Mouse (Mus musculus) heart, embryonic 16.5 days (tissue): ENCODE data around the gene Vwa8. TPM values are rescaled to one million over a fixed set of nuclear protein-coding genes. Genes with fewer than 3 reads are reported as not detected.

Experiments used
- ATAC-seq: fragments of 200-750 bp; cut with Nextera tagmentation; replicated peaks from 2 replicates; pipeline ENCODE4 v1.8.0; 2017; ENCODE audit warnings: moderate number of reproducible peaks; ENCODE audit not compliant: insufficient read depth, low FRiP score; ENCODE audit errors: extremely low read depth
- H3K27ac ChIP-seq: fragments of 300-500 bp; sonication (generic); 2 replicates; pipeline ENCODE4 v1.5.1; 2014; ENCODE audit warnings: mild to moderate bottlenecking, low read length, control low read depth, moderate library complexity
- H3K27me3 ChIP-seq: fragments of 300-500 bp; sonication (generic); 2 replicates; pipeline ENCODE4 v1.6.1; 2014; ENCODE audit warnings: low read length, mixed read lengths; ENCODE audit not compliant: control insufficient read depth, insufficient read depth
- H3K36me3 ChIP-seq: fragments of 300-500 bp; sonication (generic); 2 replicates; pipeline ENCODE4 v1.6.1; 2014; ENCODE audit not compliant: control insufficient read depth, insufficient read depth
- H3K4me1 ChIP-seq: fragments of 300-500 bp; sonication (generic); 2 replicates; pipeline ENCODE4 v1.6.1; 2014; ENCODE audit warnings: low read length, mixed read lengths; ENCODE audit not compliant: control insufficient read depth, insufficient read depth
- H3K4me2 ChIP-seq: fragments of 300-500 bp; sonication (generic); 2 replicates; pipeline ENCODE4 v1.6.1; 2014; ENCODE audit warnings: low read depth, mild to moderate bottlenecking, control low read depth, low read length
- H3K4me3 ChIP-seq: fragments of 300-500 bp; sonication (generic); 2 replicates; pipeline ENCODE4 v1.5.1; 2014; ENCODE audit warnings: mild to moderate bottlenecking, control low read depth, low read length
- H3K9ac ChIP-seq: fragments of 300-500 bp; sonication (generic); 2 replicates; pipeline ENCODE4 v1.6.1; 2014; ENCODE audit warnings: low read length, control low read depth
- H3K9me3 ChIP-seq: fragments of 300-500 bp; sonication (generic); replicated peaks from 2 replicates; pipeline ENCODE4 v1.6.1; 2016; ENCODE audit warnings: low read length; ENCODE audit not compliant: control insufficient read depth
- WGBS: fragments of 180-500 bp; shearing (Covaris S2); extraction: QIAGEN DNeasy Blood & Tissue Kit; methylation state at CpG from one replicate; pipeline ENCODE4 v1.1.7; 2014; 5-methylcytosine and 5-hydroxymethylcytosine counted together
- polyA plus RNA-seq: library from polyadenylated mRNA; unstranded; fragments of >200 nt; fragmentation: Nextera tagmentation; extraction: Ambion mirVana; gene quantifications from 2 replicates; pipeline ENCODE4 v1.2.1, GENCODE M21; 2015

Vwa8 gene
- polyA plus RNA-seq, 1 experiment from 2014 or later: 16.9 TPM

DNA sequence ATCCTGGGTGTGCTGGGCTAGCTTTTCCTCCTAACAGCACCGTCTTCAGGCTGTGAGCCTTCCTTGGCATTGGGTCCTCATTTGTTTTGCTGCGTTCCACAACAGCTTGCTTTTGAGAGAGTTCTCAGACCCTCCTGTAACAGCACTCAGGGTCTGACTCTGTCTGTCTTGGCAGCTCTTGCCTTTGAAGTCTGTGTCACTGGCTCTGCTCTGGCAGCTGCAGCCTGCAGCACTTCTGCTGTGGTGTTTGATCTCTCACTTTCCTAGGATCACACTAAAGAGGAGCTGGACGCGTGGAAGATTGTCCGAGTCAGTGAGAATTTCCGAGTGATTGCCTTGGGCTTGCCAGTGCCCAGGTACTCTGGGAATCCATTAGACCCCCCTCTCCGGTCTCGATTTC, 84.5 kb downstream of the Vwa8 start:
- no peak overlapping the region for H3K27ac ChIP-seq
- no peak overlapping the region for H3K4me2 ChIP-seq
- H3K9ac ChIP-seq: no peak overlapping the region
- peaks cover 11% of the 10 kb centered on the region for H3K36me3 ChIP-seq
- H3K9me3 ChIP-seq: no peaks in the 10 kb centered on the region
- ATAC-seq: no peak
- 57% methylated on average over 8 of the region's 8 CpGs for WGBS
- H3K27me3 ChIP-seq: no peaks in the 10 kb centered on the region
- no peak overlapping the region for H3K4me3 ChIP-seq
- H3K4me1 ChIP-seq: no peaks in the 10 kb centered on the region

DNA sequence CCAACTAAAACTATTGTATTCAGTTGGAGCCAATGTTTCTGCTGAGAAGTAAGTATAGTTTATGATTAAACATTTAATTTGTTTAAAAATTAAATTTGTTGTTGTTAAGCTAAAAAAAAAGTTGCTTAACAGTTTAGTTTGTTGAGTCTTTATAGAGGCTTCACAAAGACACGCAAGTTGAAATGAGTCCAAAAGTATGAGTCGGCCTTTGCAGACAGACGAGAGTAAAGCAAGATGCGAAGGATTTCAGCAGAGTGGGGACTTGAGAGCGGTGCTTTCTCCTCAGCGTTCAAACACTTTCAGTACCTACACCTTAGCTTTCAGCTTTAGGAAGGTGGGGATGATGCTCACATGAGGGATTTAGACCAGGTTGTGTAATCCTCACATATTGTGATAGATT, 85.7 kb downstream of the Vwa8 start:
- ATAC-seq: no peak
- Histone ChIP-seq H3K27ac (no peak overlapping the region), H3K4me2 (no peak overlapping the region), H3K4me3 (no peak overlapping the region), H3K4me1 (no peaks in the 10 kb centered on the region), H3K9me3 (no peaks in the 10 kb centered on the region), H3K36me3 (peaks cover 11% of the 10 kb centered on the region), H3K27me3 (no peaks in the 10 kb centered on the region), H3K9ac (no peak overlapping the region)
- 80% methylated on average over 6 of the region's 6 CpGs for WGBS

DNA sequence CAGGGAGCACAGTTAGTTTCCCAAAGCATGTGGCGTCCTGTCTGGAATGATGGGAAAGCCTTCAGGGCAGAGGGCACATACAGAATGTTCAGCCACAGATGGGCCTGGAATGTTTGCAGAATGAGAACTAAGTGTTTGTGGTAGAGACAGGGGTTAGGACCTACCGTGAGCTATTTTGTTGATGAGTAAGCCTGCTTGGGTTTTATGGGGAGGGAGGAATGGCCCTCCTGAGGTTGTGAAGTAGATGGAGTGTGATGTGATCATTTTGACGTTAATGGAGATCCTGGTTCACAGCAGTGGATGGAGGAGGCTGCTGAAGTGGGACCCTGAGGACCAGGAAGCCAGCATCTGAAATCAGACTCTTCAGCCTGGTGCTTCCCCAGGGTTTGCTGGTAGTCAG, 86.9 kb downstream of the Vwa8 start:
- no peak for ATAC-seq
- Histone ChIP-seq H3K36me3 (peaks cover 11% of the 10 kb centered on the region), H3K9ac (no peak overlapping the region), H3K4me3 (no peak overlapping the region), H3K27me3 (no peaks in the 10 kb centered on the region), H3K9me3 (no peaks in the 10 kb centered on the region), H3K4me1 (no peaks in the 10 kb centered on the region), H3K4me2 (no peak overlapping the region), H3K27ac (no peak overlapping the region)
- WGBS: 70% methylated on average over 3 of the region's 3 CpGs

DNA sequence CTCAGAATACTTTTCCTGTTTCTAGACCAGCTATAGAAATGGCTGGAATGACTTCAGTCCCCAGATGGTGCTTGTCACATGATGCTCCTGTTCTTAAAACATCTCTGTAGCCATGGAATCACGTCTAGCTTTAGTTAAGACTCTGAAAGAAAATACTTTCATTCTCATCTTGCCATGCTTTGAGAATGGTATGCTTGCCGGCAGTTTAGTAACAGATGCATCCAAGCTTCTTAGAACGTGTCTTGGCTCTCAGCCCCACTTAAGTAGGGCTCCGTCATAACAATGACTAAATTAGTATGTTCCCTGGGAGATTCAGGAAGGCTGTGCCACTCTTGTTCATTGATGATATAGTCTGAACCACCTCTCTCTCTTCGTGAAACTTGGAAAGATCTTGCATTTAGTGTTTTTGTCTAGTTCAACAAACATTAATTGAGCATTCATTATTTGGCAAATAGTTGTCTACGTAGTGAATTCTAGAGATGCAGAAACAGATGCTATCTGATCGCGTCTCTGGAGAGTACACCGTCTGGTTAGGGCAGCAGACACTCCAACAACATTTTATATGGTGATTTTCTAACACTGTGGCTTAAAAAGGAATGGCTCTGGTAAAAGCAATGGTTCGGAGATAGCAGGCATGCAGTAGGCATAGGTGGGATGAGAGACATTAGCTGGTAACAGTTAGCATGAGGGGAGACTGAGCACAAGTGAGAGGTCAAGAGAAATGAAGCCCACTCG, 93.1 kb downstream of the Vwa8 start:
- WGBS: 69% methylated on average over 11 of the region's 11 CpGs
- no peak for ATAC-seq

DNA sequence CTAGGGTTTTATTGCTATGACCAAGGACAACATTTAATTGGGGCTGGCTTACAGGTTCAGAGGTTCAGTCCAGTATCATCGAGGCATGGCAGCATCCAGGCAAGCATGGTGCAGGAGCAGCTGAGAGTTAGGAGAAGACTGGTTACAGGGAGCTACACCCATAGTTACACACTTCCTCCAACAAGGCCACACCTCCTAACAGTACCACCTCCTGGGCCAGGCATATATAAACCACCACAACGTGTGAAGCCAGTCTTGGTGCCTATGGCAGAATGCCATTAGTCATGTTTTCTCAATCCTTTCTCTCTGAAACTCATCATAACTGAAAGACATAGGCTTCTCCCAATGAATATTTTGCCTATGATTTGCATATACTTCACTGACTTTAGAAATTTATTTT, 106.9 kb downstream of the Vwa8 start:
- Histone ChIP-seq H3K27me3 (no peaks in the 10 kb centered on the region), H3K4me1 (no peaks in the 10 kb centered on the region), H3K9ac (no peak overlapping the region), H3K27ac (no peak overlapping the region), H3K9me3 (no peaks in the 10 kb centered on the region), H3K36me3 (0 out of 2 replicates have a peak, but pooled peaks cover 2% of the 10 kb centered on the region), H3K4me3 (no peak overlapping the region), H3K4me2 (no peak overlapping the region)
- 71% methylated on average over 2 of the region's 2 CpGs for WGBS
- ATAC-seq: no peak

More for the DNA sequence above, 93.1 kb downstream of the Vwa8 start:
- H3K4me1 ChIP-seq: peaks cover 6% of the 10 kb centered on the region; the same call in 1 of the 2 replicates
- peaks cover 9% of the 10 kb centered on the region for H3K36me3 ChIP-seq
- H3K27ac ChIP-seq: no peak overlapping the region
- H3K9me3 ChIP-seq: no peaks in the 10 kb centered on the region
- no peak overlapping the region for H3K4me3 ChIP-seq
- H3K9ac ChIP-seq: no peak overlapping the region
- H3K4me2 ChIP-seq: no peak overlapping the region
- H3K27me3 ChIP-seq: no peaks in the 10 kb centered on the region

DNA sequence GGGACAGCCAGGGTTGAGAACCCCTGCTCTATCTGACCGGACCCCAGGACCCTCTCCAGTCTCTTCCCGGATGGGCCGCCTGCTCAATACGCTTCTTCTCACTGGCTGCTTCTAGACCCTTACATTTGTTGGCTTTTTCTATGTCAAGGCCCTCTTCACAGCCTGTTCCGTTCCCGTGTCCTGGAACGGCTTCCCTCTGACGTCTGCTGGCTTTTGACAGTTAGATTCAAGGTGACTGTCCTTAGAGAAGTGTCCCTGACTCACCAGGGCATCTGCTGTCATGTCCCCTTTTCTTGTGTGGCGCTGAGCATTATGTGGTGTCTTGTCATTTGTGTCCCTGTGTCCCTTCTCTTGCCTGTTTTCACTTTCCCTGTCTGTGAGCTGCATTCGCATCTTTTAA, 121.8 kb downstream of the Vwa8 start:
- Histone ChIP-seq H3K9ac (no peak overlapping the region), H3K9me3 (no peaks in the 10 kb centered on the region), H3K4me3 (no peak overlapping the region), H3K4me1 (no peaks in the 10 kb centered on the region), H3K4me2 (no peak overlapping the region), H3K27ac (no peak overlapping the region), H3K27me3 (no peaks in the 10 kb centered on the region), H3K36me3 (peaks cover 7% of the 10 kb centered on the region)
- no peak for ATAC-seq
- WGBS: 88% methylated on average over 10 of the region's 10 CpGs

DNA sequence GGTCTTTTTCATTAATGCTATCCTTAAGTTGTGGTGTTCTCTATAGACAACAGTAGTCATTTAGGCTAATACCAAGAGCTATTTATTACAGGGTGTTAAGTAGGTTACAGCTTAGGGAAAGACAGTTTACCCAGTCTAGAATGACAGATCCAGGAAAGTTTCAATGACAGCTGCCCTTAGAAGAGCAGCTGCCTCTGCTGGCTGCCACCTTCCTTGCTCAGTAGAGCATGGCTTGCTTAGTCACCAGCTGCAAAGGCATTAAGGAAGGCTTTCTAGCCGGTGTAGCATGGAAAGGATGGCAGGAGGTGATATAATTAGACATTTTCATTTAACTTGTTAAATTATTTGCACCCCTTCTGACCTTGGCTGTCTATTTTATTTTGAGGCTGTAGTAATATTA, 123.6 kb downstream of the Vwa8 start:
- 59% methylated on average over 1 of the region's 1 CpGs for WGBS
- Histone ChIP-seq H3K4me2 (no peak overlapping the region), H3K27ac (no peak overlapping the region), H3K36me3 (peaks cover 2% of the 10 kb centered on the region; the same call in 1 of the 2 replicates), H3K9me3 (no peaks in the 10 kb centered on the region), H3K4me1 (no peaks in the 10 kb centered on the region), H3K9ac (no peak overlapping the region), H3K27me3 (no peaks in the 10 kb centered on the region), H3K4me3 (no peak overlapping the region)
- ATAC-seq: no peak

DNA sequence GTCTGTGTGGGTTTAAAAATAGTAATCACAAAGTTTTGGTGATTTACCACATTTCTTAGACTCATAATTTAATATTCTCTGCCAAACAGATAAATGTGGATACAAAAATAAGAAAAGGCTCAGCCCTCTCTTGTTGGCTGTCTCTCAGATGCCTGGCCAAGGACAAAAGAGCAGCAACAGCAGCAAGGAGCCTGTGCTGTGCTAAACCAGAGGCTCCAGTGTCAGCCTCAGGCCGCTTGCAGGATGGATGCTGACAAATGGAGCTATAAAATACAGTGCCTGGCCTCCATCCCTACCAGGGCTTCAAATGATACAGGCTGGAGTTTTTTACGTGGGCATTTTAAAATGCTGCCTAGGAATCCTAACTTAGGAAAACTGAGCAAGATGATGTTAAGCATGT, 134.3 kb downstream of the Vwa8 start:
- H3K4me1 ChIP-seq: peaks cover 9% of the 10 kb centered on the region
- WGBS: 58% methylated on average over 2 of the region's 2 CpGs
- no peak overlapping the region for H3K4me3 ChIP-seq
- H3K27ac ChIP-seq: no peak overlapping the region
- no peak overlapping the region for H3K9ac ChIP-seq
- no peaks in the 10 kb centered on the region for H3K9me3 ChIP-seq
- no peak overlapping the region for H3K4me2 ChIP-seq
- H3K27me3 ChIP-seq: no peaks in the 10 kb centered on the region
- no peaks in the 10 kb centered on the region for H3K36me3 ChIP-seq
- no peak for ATAC-seq

DNA sequence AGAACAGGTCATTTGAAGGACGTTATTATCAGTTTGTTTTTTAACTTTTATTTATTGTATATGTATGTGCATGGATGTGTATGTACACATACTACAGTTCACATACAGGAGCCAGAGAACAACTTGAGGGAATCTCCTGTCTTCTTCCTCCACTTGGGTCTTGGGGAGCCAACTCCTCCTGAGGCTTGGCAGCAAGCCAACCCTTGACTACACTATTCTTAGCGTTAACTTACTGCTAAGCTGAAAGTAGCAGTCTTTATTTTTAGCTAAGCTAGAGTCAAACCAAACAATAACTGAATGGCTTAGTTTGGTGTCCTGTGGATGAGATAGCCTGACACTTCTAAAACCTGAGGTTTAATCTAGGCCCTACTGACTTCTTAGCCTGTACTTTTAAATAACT, 135.4 kb downstream of the Vwa8 start:
- Histone ChIP-seq H3K4me2 (no peak overlapping the region), H3K4me3 (no peak overlapping the region), H3K27ac (peak overlapping the region; percentile 58), H3K4me1 (peaks cover 9% of the 10 kb centered on the region), H3K27me3 (no peaks in the 10 kb centered on the region), H3K9ac (no peak overlapping the region), H3K9me3 (no peaks in the 10 kb centered on the region), H3K36me3 (no peaks in the 10 kb centered on the region)
- ATAC-seq: no peak
- 41% methylated on average over 2 of the region's 2 CpGs for WGBS
